Comparison of ENCODE assay signal across 20 mouse cellular contexts in the genomic region with DNA sequence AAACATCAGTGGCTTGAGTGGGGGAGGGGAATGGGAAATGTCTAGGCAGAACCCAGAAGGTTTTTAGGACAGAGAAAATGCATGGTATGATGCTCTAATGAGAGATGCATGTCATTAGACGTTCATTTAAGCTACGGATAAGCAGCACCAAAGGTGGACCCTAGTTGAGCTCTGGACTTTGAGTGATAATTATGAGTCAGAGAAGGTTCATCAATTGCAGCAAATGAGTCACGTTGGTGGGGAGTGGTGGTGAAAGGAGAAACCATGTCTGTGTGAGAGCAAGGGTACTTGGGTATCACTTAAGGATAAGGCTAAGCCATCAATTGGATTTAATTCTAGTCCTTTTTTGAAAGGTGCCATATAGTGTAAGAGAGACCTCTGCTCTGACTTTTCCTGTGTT. TPM values are rescaled to one million over a fixed set of nuclear protein-coding genes. Genes with fewer than 3 reads are reported as not detected.
A peak's percentile ranks its signal among the peaks of the same experiment; 100 is the strongest.
DNase-seq lines count a peak whose midpoint lies in the region; TF ChIP-seq lines count a peak whose summit lies in the region.
"Had no signal": no experiment of that assay in that cellular context is flagged by ENCODE, and none has a peak within 500 bp of the region (broad histone marks: within the 10 kb centered on the region; RNA-seq: fewer than 3 reads in every experiment).

No protein-coding gene starts in this region.

- 59% methylated on average over 3 of the region's 3 CpGs for WGBS in small intestine, adult 2 months
- WGBS in midbrain, embryonic 10.5 days = 88% methylated on average over 3 of the region's 3 CpGs

- DNase-seq in heart, adult 11 months = peak; percentile 55
- no peak for DNase-seq in heart, postnatal 10 days
- peak; percentile 71 for DNase-seq in 416B (ENCODE audit: low read depth)
- DNase-seq in MEL (ENCODE audit: low read depth, low spot score) = peak; percentile 44
- no peak for DNase-seq in midbrain, embryonic 10.5 days (ENCODE audit: low spot score)
- no peak for DNase-seq in yolk sac, embryonic 10.5 days (ENCODE audit: low spot score)
- DNase-seq in left cerebral cortex, postnatal 10 days (ENCODE audit: extremely low spot score in 1 of 2, low spot score in 2 of 2) = no peak
- DNase-seq: adrenal gland, adult 8-10 months; adrenal gland, postnatal 14 days; adrenal gland, postnatal 36 days; cerebellum, adult 11-12 months; cerebellum, postnatal 25 days had no signal

- H3K4me3 ChIP-seq in MEL (ENCODE audit: control insufficient read depth in 1 of 2, insufficient read depth in 1 of 2, low read depth in 2 of 2, low read length in 2 of 2) = no peak overlapping the region
- H3K4me3 ChIP-seq in small intestine, adult 2 months (ENCODE audit: low read depth, low read length) = no peak overlapping the region
- no peak overlapping the region for H3K4me3 ChIP-seq in midbrain, embryonic 10.5 days
- H3K4me3 ChIP-seq: embryonic facial prominence, embryonic 10.5 days; embryonic facial prominence, embryonic 12.5 days; forebrain, embryonic 13.5 days; forebrain, embryonic 15.5 days had no signal

- H3K27me3 ChIP-seq in MEL (ENCODE audit: control insufficient read depth in 1 of 2, insufficient read depth in 2 of 2, low read length in 2 of 2) = no peaks in the 10 kb centered on the region
- no peaks in the 10 kb centered on the region for H3K27me3 ChIP-seq in small intestine, adult 2 months (ENCODE audit: control insufficient read depth, insufficient read depth, low read length)
- peaks cover 19% of the 10 kb centered on the region for H3K27me3 ChIP-seq in midbrain, embryonic 10.5 days (ENCODE audit: low read depth, poor library complexity, severe bottlenecking)
- H3K27me3 ChIP-seq: CH12.LX; forebrain, embryonic 15.5 days; Patski had no signal

- TF ChIP-seq RAD21 in MEL (IDR thresholded peaks at IDR 0.05; ENCODE audit: low read depth, low read length) = no peak

- peaks cover 0 to 34% of the 10 kb centered on the region in 2 experiments; a peak in 2 of 4 replicates for H3K36me3 ChIP-seq in MEL (ENCODE audit: control insufficient read depth in 1 of 2, insufficient read depth in 2 of 2, low read length in 2 of 2)
- no peaks in the 10 kb centered on the region for H3K36me3 ChIP-seq in small intestine, adult 2 months (ENCODE audit: control insufficient read depth, insufficient read depth, low read length)
- H3K36me3 ChIP-seq in midbrain, embryonic 10.5 days = no peaks in the 10 kb centered on the region
- H3K36me3 ChIP-seq: embryonic facial prominence, embryonic 10.5 days; embryonic facial prominence, embryonic 12.5 days; forebrain, embryonic 15.5 days; G1E had no signal

- TF ChIP-seq POLR2A in MEL (IDR thresholded peaks at IDR 0.05; ENCODE audit: control insufficient read depth in 1 of 2, insufficient read depth in 1 of 2, low read depth in 1 of 2, low read length in 2 of 2, poor library complexity in 1 of 2) = no peak
- TF ChIP-seq POLR2A in small intestine, adult 2 months (IDR thresholded peaks at IDR 0.05; ENCODE audit: low read depth, low read length) = no peak

- H3K9ac ChIP-seq in MEL (ENCODE audit: control insufficient read depth, low read depth, low read length, poor library complexity, severe bottlenecking) = no peak overlapping the region
- H3K9ac ChIP-seq: embryonic facial prominence, embryonic 12.5 days; forebrain, embryonic 13.5 days; forebrain, embryonic 15.5 days had no signal

- intact Hi-C loops in heart, postnatal 10 days (cut with DNase I) = loop anchor here (5.0 to 10.0 kb wide), 4 partner anchors 72 to 335 kb away; a partner anchor contains a TSS
- intact Hi-C loops in left cerebral cortex, postnatal 10 days (cut with DNase I) = loop anchor here (5.0 to 10.0 kb wide), 4 partner anchors 62 to 335 kb away; a partner anchor contains a TSS

- TF ChIP-seq EP300 in MEL (IDR thresholded peaks at IDR 0.05; ENCODE audit: low read depth in 1 of 2, low read length in 2 of 2) = peak in 1 of 2 experiments; percentile 48; a peak in 3 of 4 replicates

- H3K4me1 ChIP-seq in MEL (ENCODE audit: control insufficient read depth in 1 of 2, insufficient read depth in 2 of 2, low read length in 2 of 2) = peaks cover 26 to 42% of the 10 kb centered on the region in 2 experiments
- H3K4me1 ChIP-seq in small intestine, adult 2 months (ENCODE audit: control insufficient read depth, insufficient read depth, insufficient read length, low read length) = peaks cover 19% of the 10 kb centered on the region
- H3K4me1 ChIP-seq in midbrain, embryonic 10.5 days = peaks cover 33% of the 10 kb centered on the region

- no peak for TF ChIP-seq CTCF in MEL (IDR thresholded peaks at IDR 0.05 in 2 of 3, conservative IDR thresholded peaks at IDR 0.05 in 1 of 3; ENCODE audit: control insufficient read depth in 1 of 3, insufficient read depth in 1 of 3, low read depth in 2 of 3, low read length in 3 of 3, poor library complexity in 1 of 3, severe bottlenecking in 1 of 3)
- no peak for TF ChIP-seq CTCF in small intestine, adult 2 months (IDR thresholded peaks at IDR 0.05; ENCODE audit: extremely low read depth, insufficient read length, insufficient replicate concordance, low read depth, low read length)

- H3K27ac ChIP-seq in MEL (ENCODE audit: control insufficient read depth, low read depth, low read length) = peak overlapping the region; percentile 10; the same call in 1 of the 2 replicates
- peak overlapping the region; percentile 23; the same call in 1 of the 2 replicates for H3K27ac ChIP-seq in small intestine, adult 2 months (ENCODE audit: insufficient read depth, low read depth, low read length)
- no peak overlapping the region for H3K27ac ChIP-seq in midbrain, embryonic 10.5 days (replicated peaks)
- H3K27ac ChIP-seq: embryonic facial prominence, embryonic 10.5 days; embryonic facial prominence, embryonic 12.5 days; forebrain, embryonic 13.5 days; forebrain, embryonic 15.5 days had no signal

- H3K79me2 ChIP-seq in MEL (ENCODE audit: control insufficient read depth, insufficient read depth, low read length, poor library complexity) = peaks cover 24% of the 10 kb centered on the region

- H3K9me3 ChIP-seq in MEL (replicated peaks; ENCODE audit: insufficient read depth, low read length) = no peaks in the 10 kb centered on the region
- H3K9me3 ChIP-seq in midbrain, embryonic 10.5 days (replicated peaks) = no peaks in the 10 kb centered on the region
- H3K9me3 ChIP-seq: embryonic facial prominence, embryonic 10.5 days; embryonic facial prominence, embryonic 12.5 days; forebrain, embryonic 13.5 days; forebrain, embryonic 15.5 days had no signal

TF ChIP-seq in MEL, 35 proteins besides CTCF, POLR2A, EP300 and RAD21:
- TF ChIP-seq POLR2AphosphoS5 (IDR thresholded peaks at IDR 0.05; ENCODE audit: borderline replicate concordance, low read depth, low read length) = no peak
- TF ChIP-seq TAL1 (IDR thresholded peaks at IDR 0.05; ENCODE audit: low read length) = peak; percentile 41; the same call in 1 of the 2 replicates

RNA-seq across cellular contexts. Expression of a gene that starts 1.7 kb away (rescaled TPM):
- total RNA-seq in heart, postnatal 10 days (2021) = 10 to 100 TPM; 12.4 to 13.7 TPM
- 28.1 and 28.8 TPM in 2 replicates for total RNA-seq in MEL (2012; rRNA removed)
- 10 to 100 TPM in 1 of 2 experiments, not detected in 1; 35.1 TPM for polyA plus RNA-seq in MEL (2012; ENCODE audit: insufficient read depth in 1 of 2, insufficient read length in 2 of 2, low read depth in 1 of 2, low replicate concordance in 2 of 2, missing spikeins in 1 of 2)
- polyA plus RNA-seq in small intestine, adult 2 months (2012; rRNA removed) = 3.7 and 36.4 TPM in 2 replicates
- polyA plus RNA-seq in midbrain, embryonic 10.5 days (2016; fragmentation: Nextera tagmentation; extraction: Ambion mirVana) = 28.1 and 31.7 TPM in 2 replicates
- total RNA-seq in left cerebral cortex, postnatal 10 days (2021) = 100 to 1,000 TPM; 184 to 208 TPM
- polyA plus RNA-seq: G1E had no signal

Comparison
In these comparisons a context has a peak if more than half of its experiments do, and no peak if none do; other contexts are left out.
1. DNase-seq: peak in heart, adult 11 months (single experiment), 416B (single experiment) and MEL (single experiment); none in heart, postnatal 10 days (0 of 2), midbrain, embryonic 10.5 days (single experiment), yolk sac, embryonic 10.5 days (single experiment) and left cerebral cortex, postnatal 10 days (0 of 2).